Mouse (Mus musculus) layer of hippocampus, adult 9-11 months (tissue): ENCODE measurements at regions not wholly inside any gene's neighbourhood (a gene's known extent, or its start where the extent isn't known, plus 50 kb on each side); places are given as distances from the start of the nearest gene placed in this dataset.
"Not testable (repeated sequence)": the region's sequence is repeated elsewhere in the genome, so short reads cannot be mapped to it uniquely, and the experiment has no call there.

Experiments
- DNase-seq: peaks from one replicate; pipeline ENCODE4 v3.0.0; 2022

GRCm38 (mm10) chr4:69677315-69677714 lies 723.1 kb upstream of the Brinp1 start:
- DNase-seq: no peak

GRCm38 (mm10) chr4:69673456-69673855 lies 719.3 kb upstream of the Brinp1 start:
- no peak for DNase-seq

GRCm38 (mm10) chr4:69628908-69629307 lies 674.7 kb upstream of the Brinp1 start:
- DNase-seq: peak; percentile 51

- DNase-seq: not testable (repeated sequence)
These were observed 672.2 kb upstream of the Brinp1 start for GRCm38 (mm10) chr4:69626426-69626825.

- DNase-seq: no peak
These were observed 671.6 kb upstream of the Brinp1 start for GRCm38 (mm10) chr4:69625831-69626230.

- no peak for DNase-seq
These were observed 666.9 kb upstream of the Brinp1 start for GRCm38 (mm10) chr4:69621058-69621609.

GRCm38 (mm10) chr4:69618161-69618730 lies 664.0 kb upstream of the Brinp1 start:
- DNase-seq: no peak

GRCm38 (mm10) chr4:69614901-69615300 lies 660.7 kb upstream of the Brinp1 start:
- no peak for DNase-seq

- no peak for DNase-seq
These were observed 657.6 kb upstream of the Brinp1 start for GRCm38 (mm10) chr4:69611681-69612300.

GRCm38 (mm10) chr4:69608885-69609284 lies 654.7 kb upstream of the Brinp1 start:
- no peak for DNase-seq

GRCm38 (mm10) chr4:69596992-69597541 lies 642.9 kb upstream of the Brinp1 start:
- DNase-seq: no peak

- DNase-seq: no peak
These were observed 639.8 kb upstream of the Brinp1 start for GRCm38 (mm10) chr4:69594022-69594421.

GRCm38 (mm10) chr4:69576256-69576655 lies 622.1 kb upstream of the Brinp1 start:
- DNase-seq: no peak

GRCm38 (mm10) chr4:69548104-69548503 lies 593.9 kb upstream of the Brinp1 start:
- no peak for DNase-seq

GRCm38 (mm10) chr4:69538172-69538908 lies 584.1 kb upstream of the Brinp1 start:
- DNase-seq: peak; percentile 78

GRCm38 (mm10) chr4:69533107-69533506 lies 578.9 kb upstream of the Brinp1 start:
- DNase-seq: no peak

- no peak for DNase-seq
These were observed 568.9 kb upstream of the Brinp1 start for GRCm38 (mm10) chr4:69523112-69523511.

GRCm38 (mm10) chr4:69508281-69508680 lies 554.1 kb upstream of the Brinp1 start:
- DNase-seq: no peak

- peak; percentile 17 for DNase-seq
These were observed 517.0 kb upstream of the Brinp1 start for GRCm38 (mm10) chr4:69471200-69471599.

- DNase-seq: no peak
These were observed 505.8 kb upstream of the Brinp1 start for GRCm38 (mm10) chr4:69459990-69460389.

- no peak for DNase-seq
These were observed 502.2 kb upstream of the Brinp1 start for GRCm38 (mm10) chr4:69456420-69456819.

GRCm38 (mm10) chr4:69446161-69446560 lies 492.0 kb upstream of the Brinp1 start:
- no peak for DNase-seq

- no peak for DNase-seq
These were observed 489.8 kb upstream of the Brinp1 start for GRCm38 (mm10) chr4:69443956-69444355.

- no peak for DNase-seq
These were observed 481.2 kb upstream of the Brinp1 start for GRCm38 (mm10) chr4:69435390-69435789.
